Mouse (Mus musculus) limb, embryonic 14.5 days (tissue): ENCODE data around the gene Sds. TPM values are rescaled to one million over a fixed set of nuclear protein-coding genes. Genes with fewer than 3 reads are reported as not detected.

Experiments
- ATAC-seq: fragments of 200-750 bp; cut with Nextera tagmentation; 2 replicates; pipeline ENCODE4 v1.8.0; 2017; ENCODE audit warnings: low read depth, moderate number of reproducible peaks, moderate TSS enrichment; ENCODE audit not compliant: low FRiP score
- DNase-seq: peaks from one replicate; pipeline ENCODE4 v3.0.0-alpha.2; 2015; ENCODE audit warnings: low spot score
- H3K27ac ChIP-seq: fragments of 300-500 bp; sonication (generic); replicated peaks from 2 replicates; pipeline ENCODE4 v1.5.1; 2014; ENCODE audit warnings: low read depth, mild to moderate bottlenecking, low read length, moderate library complexity, mixed read lengths
- H3K27me3 ChIP-seq: fragments of 300-500 bp; sonication (generic); 2 replicates; pipeline ENCODE4 v1.6.1; 2014; ENCODE audit warnings: low read length, mixed read lengths; ENCODE audit not compliant: control insufficient read depth, insufficient read depth
- H3K36me3 ChIP-seq: fragments of 300-500 bp; sonication (generic); 2 replicates; pipeline ENCODE4 v1.6.1; 2014; ENCODE audit warnings: mild to moderate bottlenecking, low read length, moderate library complexity, mixed read lengths; ENCODE audit not compliant: control insufficient read depth, insufficient read depth
- H3K4me1 ChIP-seq: fragments of 300-500 bp; sonication (generic); 2 replicates; pipeline ENCODE4 v1.6.1; 2014; ENCODE audit warnings: antibody characterized with exemption, low read length, mixed read lengths; ENCODE audit not compliant: control insufficient read depth, insufficient read depth
- H3K4me2 ChIP-seq: fragments of 300-500 bp; sonication (generic); replicated peaks from 2 replicates; pipeline ENCODE4 v1.6.1; 2014; ENCODE audit warnings: low read depth, mild to moderate bottlenecking, low read length, moderate library complexity; ENCODE audit not compliant: severe bottlenecking
- H3K4me3 ChIP-seq: fragments of 300-500 bp; sonication (generic); replicated peaks from 2 replicates; pipeline ENCODE4 v1.5.1; 2014; ENCODE audit warnings: low read length
- H3K9ac ChIP-seq: fragments of 300-500 bp; sonication (generic); 2 replicates; pipeline ENCODE4 v1.6.1; 2014; ENCODE audit warnings: mild to moderate bottlenecking, low read depth, low read length, moderate library complexity; ENCODE audit not compliant: severe bottlenecking
- H3K9me3 ChIP-seq: fragments of 300-500 bp; sonication (generic); 2 replicates; pipeline ENCODE4 v1.6.1; 2016; ENCODE audit warnings: low read length; ENCODE audit not compliant: control insufficient read depth
- POLR2A ChIP-seq: fragments of 200-500 bp; IDR thresholded peaks from 2 replicates; pipeline ENCODE4 v1.8.0; 2012; ENCODE audit warnings: inconsistent platforms, mild to moderate bottlenecking, moderate library complexity, borderline replicate concordance; ENCODE audit not compliant: insufficient read depth, insufficient read length; ENCODE audit errors: extremely low read depth
- WGBS: fragments of 180-500 bp; shearing (Covaris S2); extraction: QIAGEN DNeasy Blood & Tissue Kit; methylation state at CpG from one replicate; pipeline ENCODE4 v1.1.7; 2014; 5-methylcytosine and 5-hydroxymethylcytosine counted together
- polyA plus RNA-seq, 2 experiments: library from polyadenylated mRNA; depleted of rRNA in 1 of 2; stranded (reverse) in 1 of 2; unstranded in 1 of 2; fragments of >200 nt; fragmentation: Nextera tagmentation in 1 of 2; extraction: Ambion mirVana in 1 of 2; gene quantifications; 2 replicates each; pipeline versions ENCODE4 v1.2.1 to v1.2.3; 2012 to 2014

The Sds gene
- polyA plus RNA-seq, 2 experiments: 0.10 TPM; not detected in 1

DNA sequence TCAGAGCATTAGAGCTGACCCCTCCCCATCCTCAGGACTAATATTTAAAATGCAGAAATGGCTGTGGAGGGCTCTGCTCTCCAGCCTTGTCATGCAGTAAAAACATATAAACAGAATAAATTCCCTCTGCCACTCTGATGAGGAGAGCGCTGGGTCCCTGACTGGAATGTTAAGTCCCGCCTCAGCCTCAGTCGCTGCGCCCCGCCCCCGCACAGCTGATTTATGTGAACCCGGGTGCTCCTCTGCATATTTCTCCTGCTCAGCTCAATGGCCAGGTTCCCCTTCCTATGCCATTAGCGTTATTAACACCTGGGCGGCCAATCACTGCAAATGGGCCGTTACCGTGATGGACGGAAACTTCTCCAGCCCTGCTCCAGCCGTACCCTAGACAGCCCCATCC, 29.0 kb upstream of the Sds start:
- ATAC-seq (no peak), DNase-seq (no peak)
- H3K27me3 ChIP-seq: peaks cover 19% of the 10 kb centered on the region; the same call in 1 of the 2 replicates
- no peaks in the 10 kb centered on the region for H3K9me3 ChIP-seq
- no peak overlapping the region for H3K27ac ChIP-seq
- H3K4me2 ChIP-seq: no peak overlapping the region
- H3K36me3 ChIP-seq: no peaks in the 10 kb centered on the region
- 31% methylated on average over 13 of the region's 13 CpGs for WGBS
- H3K9ac ChIP-seq: no peak overlapping the region
- no peak for TF ChIP-seq POLR2A
- no peaks in the 10 kb centered on the region for H3K4me1 ChIP-seq
- no peak overlapping the region for H3K4me3 ChIP-seq

DNA sequence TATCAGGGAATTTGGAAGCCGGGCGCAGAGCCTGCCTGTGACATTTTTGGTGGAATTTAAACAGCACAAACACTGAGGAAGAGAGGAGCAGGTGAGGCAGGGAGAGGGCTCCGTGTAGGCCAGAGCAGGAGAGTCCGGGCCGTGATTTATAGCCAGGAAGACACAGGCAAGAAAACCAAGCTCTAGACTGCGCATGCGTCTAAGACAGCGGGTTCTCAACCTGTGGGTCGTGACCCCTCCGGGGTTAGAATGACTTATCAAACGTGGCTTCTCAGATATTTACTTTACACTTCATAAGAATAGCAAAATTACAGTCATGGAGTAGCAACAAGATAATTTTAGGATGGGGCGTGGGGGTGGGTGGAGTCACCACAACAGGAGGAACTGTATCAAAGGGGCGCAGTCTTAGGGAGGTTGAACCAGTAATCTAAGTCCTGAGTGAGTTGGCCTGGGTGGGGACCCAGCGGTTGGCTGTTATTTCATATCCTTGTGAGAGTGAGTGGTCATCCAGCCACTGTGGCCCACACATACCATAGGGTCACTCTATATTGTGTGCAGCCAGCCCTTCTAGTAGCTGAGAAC, 21.5 kb upstream of the Sds start:
- no peak overlapping the region for H3K4me2 ChIP-seq
- H3K27me3 ChIP-seq: peaks cover 5% of the 10 kb centered on the region
- H3K9ac ChIP-seq: no peak overlapping the region
- H3K9me3 ChIP-seq: no peaks in the 10 kb centered on the region
- 42% methylated on average over 14 of the region's 14 CpGs for WGBS
- DNase-seq (no peak), ATAC-seq (no peak)
- no peak overlapping the region for H3K4me3 ChIP-seq
- H3K27ac ChIP-seq: no peak overlapping the region
- TF ChIP-seq POLR2A: no peak
- H3K36me3 ChIP-seq: no peaks in the 10 kb centered on the region
- H3K4me1 ChIP-seq: no peaks in the 10 kb centered on the region

DNA sequence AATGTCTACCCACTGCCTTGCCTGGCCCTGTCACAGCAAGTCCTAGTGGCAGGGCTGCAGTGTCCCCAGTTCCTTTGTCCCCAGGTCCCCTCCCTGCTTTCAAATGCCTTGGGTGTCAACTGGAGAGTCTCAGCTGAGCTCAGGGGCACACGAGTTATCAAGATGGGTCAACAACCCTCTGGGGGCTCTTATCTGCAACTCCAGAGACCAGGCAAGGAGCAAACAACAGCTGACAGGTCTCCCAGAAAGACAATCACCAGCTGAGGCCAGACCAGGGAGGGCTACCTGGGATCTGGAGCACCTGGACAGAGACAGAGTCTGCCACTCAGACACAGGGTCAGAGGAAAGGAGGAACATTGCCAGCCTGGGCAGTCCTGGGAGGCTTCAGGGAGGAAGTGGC, 20.1 kb upstream of the Sds start:
- Histone ChIP-seq H3K4me3 (no peak overlapping the region), H3K4me1 (no peaks in the 10 kb centered on the region), H3K9ac (no peak overlapping the region), H3K9me3 (no peaks in the 10 kb centered on the region), H3K4me2 (no peak overlapping the region), H3K27me3 (peaks cover 5% of the 10 kb centered on the region), H3K27ac (no peak overlapping the region), H3K36me3 (no peaks in the 10 kb centered on the region)
- DNase-seq (no peak), ATAC-seq (no peak)
- no peak for TF ChIP-seq POLR2A
- WGBS: 13% methylated on average over 1 of the region's 1 CpGs

DNA sequence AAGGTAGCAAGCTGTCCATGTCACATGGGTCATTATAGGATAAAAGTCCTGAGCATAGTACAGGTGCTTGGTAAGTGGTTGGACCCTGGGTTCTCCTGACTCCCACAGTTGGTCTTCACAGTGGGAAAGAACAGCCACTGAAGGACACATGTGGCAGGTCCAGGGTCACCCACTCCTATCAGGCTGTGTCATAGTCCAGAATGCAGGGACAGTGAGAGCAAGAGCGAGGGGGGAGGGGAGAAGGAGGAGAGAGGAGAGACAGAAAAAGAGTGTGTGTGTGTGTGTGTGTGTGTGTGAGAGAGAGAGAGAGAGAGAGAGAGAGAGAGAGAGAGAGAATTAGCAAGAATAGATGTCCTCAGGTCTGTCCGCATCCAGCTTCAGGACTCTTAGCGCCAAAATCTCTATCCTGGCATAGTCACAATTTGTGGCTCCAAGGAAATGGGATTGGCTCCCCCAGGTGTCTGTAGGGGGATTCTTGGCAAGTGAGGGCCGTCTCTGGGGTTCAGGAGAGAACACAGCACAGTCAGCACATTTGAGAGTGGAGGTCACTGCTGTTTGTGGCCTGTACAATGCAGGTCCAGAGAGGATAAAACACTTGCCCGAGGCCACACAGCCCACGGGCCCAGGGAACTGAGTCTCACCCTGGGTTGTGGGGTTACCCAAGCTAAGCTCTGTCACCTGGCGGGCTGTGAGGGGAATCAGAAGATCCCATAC, 19.3 kb upstream of the Sds start:
- Histone ChIP-seq H3K4me3 (no peak overlapping the region), H3K27ac (no peak overlapping the region), H3K4me1 (no peaks in the 10 kb centered on the region), H3K4me2 (no peak overlapping the region), H3K36me3 (no peaks in the 10 kb centered on the region), H3K9ac (no peak overlapping the region), H3K27me3 (peaks cover 5% of the 10 kb centered on the region), H3K9me3 (no peaks in the 10 kb centered on the region)
- DNase-seq (no peak), ATAC-seq (no peak)
- no peak for TF ChIP-seq POLR2A
- 46% methylated on average over 6 of the region's 7 CpGs for WGBS

DNA sequence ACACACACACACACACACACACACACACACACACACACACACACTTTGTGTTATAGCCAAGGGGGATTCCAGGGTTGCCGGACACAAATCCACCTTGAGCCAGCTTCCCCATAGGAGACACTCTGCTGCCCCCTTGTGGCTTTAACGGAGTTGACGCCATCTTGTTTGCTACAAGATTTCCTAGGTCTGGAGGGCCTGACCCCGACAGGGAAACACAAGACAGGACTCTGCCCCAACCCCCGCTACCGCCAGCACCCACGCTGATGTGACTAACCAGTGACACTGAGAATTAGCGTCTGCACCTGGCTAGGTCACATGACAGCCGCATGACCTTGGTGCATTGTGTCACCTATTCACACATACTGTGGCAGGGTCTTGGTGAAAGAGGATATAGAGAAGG, 18.7 kb upstream of the Sds start:
- no peak overlapping the region for H3K4me2 ChIP-seq
- H3K36me3 ChIP-seq: no peaks in the 10 kb centered on the region
- no peak for TF ChIP-seq POLR2A
- 4% methylated on average over 9 of the region's 9 CpGs for whole genome bisulfite sequencing
- H3K27ac ChIP-seq: no peak overlapping the region
- ATAC-seq: no peak
- H3K9ac ChIP-seq: no peak overlapping the region
- DNase-seq: peak; percentile 55
- H3K27me3 ChIP-seq: peaks cover 5% of the 10 kb centered on the region
- H3K9me3 ChIP-seq: no peaks in the 10 kb centered on the region
- H3K4me1 ChIP-seq: no peaks in the 10 kb centered on the region
- H3K4me3 ChIP-seq: no peak overlapping the region
